Mouse (Mus musculus) adrenal gland, adult 18-20 months (tissue): Measurements from ENCODE around the gene Hoxd10. TPM values are rescaled to one million over a fixed set of nuclear protein-coding genes. Genes with fewer than 3 reads are reported as not detected.

Experiments used
- DNase-seq, 2 experiments: peaks; one replicate each; pipeline ENCODE4 v3.0.0; 2021 to 2022; ENCODE audit warnings: low spot score in 2 of 2
- total RNA-seq, 2 experiments: library from RNA; stranded (reverse); gene quantifications; 1 replicate in 1 of 2; 2 replicates in 1 of 2; pipeline ENCODE4 v1.2.3; 2021

Gene Hoxd10
- total RNA-seq, 2 experiments from 2014 or later: not detected

DNA sequence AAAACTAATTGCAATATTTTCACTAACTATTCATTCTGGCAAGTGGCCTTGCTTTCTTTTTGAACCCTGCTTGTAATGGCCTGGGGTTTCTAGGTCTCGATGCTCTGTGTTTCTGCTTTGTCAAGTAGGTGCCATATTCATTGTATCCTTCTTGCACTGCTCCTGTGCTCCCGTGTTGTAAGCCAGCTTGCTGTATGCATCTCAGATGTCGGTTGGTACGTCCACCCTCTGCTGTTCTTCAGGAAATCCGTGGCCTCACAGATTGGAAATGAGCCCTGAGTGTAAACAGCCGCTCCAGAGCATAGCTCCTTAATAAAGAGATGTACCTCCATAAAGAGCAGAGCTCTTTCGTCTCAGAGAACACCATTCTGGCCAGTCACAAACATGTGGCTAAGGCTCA is 15.9 kb downstream of the Hoxd10 start:
- DNase-seq: no peak

GRCm38 (mm10) chr2:74708676-74709075 is 17.0 kb downstream of the Hoxd10 start:
- no peak for DNase-seq

GRCm38 (mm10) chr2:74709465-74710419 is 18.0 kb downstream of the Hoxd10 start:
- DNase-seq: no peak

DNA sequence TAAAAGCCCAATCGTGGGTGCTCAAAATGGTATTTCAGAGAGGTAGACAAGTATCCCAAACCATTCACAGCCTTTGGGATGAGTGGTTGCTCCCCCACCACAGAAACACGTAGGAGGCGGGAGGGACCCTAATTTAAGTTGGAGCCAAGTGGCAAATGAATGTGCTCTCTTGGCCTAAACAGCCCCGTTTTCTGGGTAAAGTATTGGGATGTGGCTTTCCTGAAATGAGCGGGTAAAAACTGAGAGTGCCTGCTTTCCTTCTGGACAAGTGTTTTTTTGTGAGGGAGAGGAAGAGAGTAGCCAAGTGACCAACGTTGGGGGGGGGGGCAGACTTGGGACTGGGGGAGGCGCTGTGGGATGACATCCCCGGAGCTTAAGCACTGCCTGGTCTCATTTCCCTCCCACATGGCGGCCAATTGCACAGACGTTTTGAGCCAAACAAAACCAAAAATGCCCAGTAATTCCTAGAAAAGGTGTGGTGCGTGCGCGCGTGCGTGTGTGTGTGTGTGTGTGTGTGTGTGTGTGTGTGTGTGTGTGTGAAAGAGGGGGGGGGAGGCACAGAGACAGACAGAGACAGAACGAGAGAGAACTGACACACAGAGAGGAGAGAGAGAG is 19.3 kb downstream of the Hoxd10 start:
- no peak for DNase-seq

GRCm38 (mm10) chr2:74711721-74712621 is 20.2 kb downstream of the Hoxd10 start, which contains the start of the genes Hoxd3 and Hoxd4:
TSS of gene Hoxd3 (plus strand) at chr2:74711927.
TSS of gene Hoxd4 (plus strand) at chr2:74711929.
- peak; percentile 58 to 79 for DNase-seq

DNA sequence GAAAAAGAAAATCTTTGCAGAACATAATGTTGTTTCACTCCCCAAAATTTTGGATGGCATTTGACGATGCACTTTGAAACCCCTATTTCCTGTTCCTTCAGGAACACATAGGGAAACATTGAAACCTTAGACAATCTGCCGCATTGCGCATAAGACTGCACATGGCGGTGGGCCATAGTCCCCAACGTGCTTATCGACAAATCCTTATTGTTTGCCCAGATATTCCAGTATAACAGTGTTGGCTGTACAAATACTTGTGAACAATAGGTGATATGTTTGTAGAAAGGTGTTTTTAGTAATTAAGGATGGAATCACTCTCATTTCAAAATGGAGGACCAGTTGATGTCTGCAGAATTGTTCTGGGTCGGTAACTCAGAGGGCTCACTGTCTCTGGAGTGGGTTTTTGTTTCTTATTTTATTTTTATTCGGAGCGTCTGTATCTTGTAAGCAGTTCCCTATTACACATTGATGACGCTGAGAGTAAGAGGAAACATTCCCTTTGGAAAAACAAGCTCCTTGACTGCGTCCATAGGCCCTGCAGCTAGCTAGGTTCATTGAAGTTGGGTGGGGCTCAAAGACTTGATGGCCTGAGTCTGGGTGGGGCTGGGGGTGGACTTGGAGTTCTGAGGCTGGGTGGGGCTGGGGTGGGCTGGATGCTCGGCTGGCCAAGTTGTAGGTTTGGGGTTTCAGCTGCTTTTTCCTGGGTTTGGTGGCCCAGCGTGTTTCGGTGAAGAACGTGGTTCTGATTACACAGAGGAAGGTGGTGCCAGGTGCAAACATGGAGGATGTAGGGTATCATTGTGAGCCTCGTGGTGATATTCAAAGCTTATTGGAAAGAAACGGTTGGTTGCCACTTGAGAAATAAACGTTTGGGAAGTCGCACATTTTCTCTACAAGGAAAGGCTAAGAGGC is 21.8 kb downstream of the Hoxd10 start:
- DNase-seq: no peak

GRCm38 (mm10) chr2:74714156-74714789 is 22.5 kb downstream of the Hoxd10 start:
- no peak for DNase-seq

DNA sequence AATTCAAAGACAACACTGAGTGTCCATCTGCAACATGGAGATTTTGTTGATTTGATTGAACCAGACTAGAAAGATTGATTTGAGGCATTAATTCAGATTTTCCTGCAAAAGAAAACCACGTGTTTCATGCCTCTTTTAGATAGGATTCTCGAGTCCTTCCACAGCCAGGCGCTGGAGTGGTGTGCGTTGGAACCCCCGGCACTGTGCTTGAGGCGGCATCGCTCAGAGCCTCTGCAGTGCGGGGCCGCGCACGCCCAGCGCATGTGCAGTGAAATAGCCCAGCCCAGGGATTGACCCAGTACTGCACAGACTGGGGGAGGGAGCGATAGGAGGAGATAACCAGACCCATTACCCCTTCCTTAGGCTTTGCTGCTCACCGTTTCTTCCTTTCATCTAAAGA is 23.2 kb downstream of the Hoxd10 start:
- peak in 1 of 2 experiments; percentile 59 for DNase-seq

DNA sequence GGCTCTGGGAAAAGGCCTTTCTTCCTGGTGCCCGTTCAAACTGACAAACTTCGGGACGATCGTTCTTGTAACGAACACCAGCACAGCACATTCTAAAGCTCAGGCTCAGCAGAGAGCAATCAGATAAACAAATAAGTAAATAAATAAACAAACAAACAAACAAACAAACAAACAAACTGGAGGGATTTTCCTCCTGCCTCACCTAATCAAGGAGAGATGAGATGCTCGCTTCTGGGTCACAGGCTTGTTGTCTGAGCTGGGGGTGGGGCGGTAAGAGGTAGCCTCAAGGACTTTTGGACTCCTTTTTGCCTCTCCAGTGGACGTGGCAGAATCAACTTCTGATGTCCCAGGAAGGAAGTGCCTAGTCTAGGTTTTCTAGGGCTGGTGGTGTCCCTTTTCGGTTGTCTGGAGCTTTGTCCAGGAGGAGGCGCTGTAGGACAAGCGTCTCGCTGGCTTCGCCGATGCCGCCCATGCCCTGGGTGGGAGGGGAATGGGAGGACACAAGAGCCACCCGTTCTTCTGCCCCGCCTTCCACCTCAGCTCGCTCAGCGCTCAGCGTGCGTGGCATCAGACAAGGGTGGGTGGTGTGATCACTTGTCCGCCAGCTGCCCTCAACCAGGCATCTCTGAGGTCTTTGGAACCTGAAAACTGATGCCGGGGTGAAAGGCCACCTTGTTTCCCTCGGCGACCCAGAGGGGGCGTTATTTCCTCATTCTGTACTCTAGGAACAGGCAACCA is 23.9 kb downstream of the Hoxd10 start:
- peak; percentile 93 to 95 for DNase-seq

- no peak for DNase-seq
These were observed 28.7 kb downstream of the Hoxd10 start for GRCm38 (mm10) chr2:74720384-74720783.

- no peak for DNase-seq
These were observed 29.3 kb downstream of the Hoxd10 start for GRCm38 (mm10) chr2:74720955-74721491.

- no peak for DNase-seq
These were observed 30.2 kb downstream of the Hoxd10 start for GRCm38 (mm10) chr2:74721882-74722281.

DNA sequence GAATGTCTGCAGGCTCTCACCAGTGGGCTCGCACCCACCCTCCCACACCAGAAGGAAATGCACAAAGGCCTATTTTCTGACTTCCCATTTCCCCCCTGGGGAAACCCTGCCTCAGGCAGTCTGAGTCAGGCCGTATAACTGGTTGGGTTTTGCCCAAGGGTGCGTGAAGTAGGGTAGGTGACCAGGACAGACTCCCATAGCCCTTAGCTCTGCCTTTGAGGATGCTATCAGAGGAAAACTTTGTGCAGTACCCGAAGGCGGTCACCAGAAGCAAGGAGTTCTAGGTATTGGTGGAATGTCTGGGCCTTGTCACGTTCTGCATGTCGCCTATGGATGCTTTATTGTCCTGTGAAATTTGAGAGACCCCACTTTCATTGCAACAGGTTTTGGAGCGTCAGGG is 31.2 kb downstream of the Hoxd10 start:
- no peak for DNase-seq

GRCm38 (mm10) chr2:74724244-74725015 is 32.7 kb downstream of the Hoxd10 start:
- no peak for DNase-seq

DNA sequence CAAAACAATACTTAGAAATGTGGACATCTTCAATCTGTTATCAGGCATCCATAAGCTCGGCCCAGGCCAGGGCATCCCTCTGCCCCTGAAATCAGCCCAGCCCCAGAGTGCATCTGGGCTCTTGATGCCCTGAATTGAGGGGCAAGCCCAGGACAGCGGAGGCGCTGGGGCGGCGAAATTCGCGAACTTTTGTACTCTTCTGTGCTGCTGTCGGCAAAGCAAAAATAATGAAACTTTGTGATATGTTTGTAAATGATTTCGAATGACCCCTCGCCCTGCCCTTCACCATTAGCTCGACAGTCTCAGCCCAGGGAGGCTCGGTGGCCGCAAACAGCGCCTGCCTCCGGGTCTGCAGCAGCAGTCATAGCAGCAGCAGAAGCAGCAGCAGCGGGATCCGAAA is 33.4 kb downstream of the Hoxd10 start:
- DNase-seq: no peak

- no peak for DNase-seq
These were observed 34.8 kb downstream of the Hoxd10 start, which contains the start of gene Gm28230 for GRCm38 (mm10) chr2:74726551-74726950. TSS of gene Gm28230 (plus strand) at chr2:74726728.

- DNase-seq: no peak
These were observed 35.4 kb downstream of the Hoxd10 start for GRCm38 (mm10) chr2:74726973-74727639.
